Mouse (Mus musculus) left cerebral cortex, adult 9 months (tissue): ENCODE results near the gene Nlrx1.
A peak's percentile ranks its signal among the peaks of the same experiment; 100 is the strongest.

Experiments
- DNase-seq, 2 experiments: peaks; one replicate each; pipeline ENCODE4 v3.0.0; 2022; ENCODE audit warnings: low spot score in 2 of 2

Nlrx1 gene

DNA sequence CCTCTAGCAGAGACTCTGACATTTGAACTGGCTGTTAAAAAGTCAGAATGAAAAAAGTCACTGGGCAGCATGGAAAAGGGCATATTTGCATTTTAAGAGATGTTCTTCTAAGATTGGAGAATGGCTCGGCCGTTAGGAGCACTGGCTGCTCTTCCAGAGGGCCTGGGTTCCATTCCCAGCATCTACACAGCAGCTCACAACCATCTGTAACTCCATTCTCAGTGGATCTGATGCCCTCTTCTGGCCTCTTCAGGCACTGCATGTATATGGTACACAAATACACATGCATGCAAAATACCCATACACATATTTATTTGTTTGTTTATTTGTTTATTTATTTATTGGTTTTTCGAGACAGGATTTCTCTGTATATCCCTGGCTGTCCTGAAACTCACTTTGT, 678 bp upstream of the Nlrx1 start:
- DNase-seq = no peak

DNA sequence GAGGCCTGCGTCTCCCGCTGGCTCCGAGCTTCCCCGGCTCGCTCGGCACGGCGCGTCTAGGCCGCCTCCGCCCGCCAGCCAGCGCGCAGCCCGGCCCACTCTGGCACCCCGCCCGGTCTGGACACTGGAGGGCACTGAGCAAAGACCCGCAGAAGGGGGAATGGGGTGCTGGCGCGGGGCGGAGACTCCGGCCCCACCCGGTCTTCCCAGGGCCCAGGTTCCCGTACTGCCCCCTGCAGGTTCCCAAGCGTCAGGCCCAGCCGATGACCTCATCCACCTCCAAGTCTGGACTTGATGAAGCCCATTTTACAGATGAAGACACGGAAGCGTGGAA, 405 bp downstream of the Nlrx1 start:
- peak; percentile 56 to 78 for DNase-seq

DNA sequence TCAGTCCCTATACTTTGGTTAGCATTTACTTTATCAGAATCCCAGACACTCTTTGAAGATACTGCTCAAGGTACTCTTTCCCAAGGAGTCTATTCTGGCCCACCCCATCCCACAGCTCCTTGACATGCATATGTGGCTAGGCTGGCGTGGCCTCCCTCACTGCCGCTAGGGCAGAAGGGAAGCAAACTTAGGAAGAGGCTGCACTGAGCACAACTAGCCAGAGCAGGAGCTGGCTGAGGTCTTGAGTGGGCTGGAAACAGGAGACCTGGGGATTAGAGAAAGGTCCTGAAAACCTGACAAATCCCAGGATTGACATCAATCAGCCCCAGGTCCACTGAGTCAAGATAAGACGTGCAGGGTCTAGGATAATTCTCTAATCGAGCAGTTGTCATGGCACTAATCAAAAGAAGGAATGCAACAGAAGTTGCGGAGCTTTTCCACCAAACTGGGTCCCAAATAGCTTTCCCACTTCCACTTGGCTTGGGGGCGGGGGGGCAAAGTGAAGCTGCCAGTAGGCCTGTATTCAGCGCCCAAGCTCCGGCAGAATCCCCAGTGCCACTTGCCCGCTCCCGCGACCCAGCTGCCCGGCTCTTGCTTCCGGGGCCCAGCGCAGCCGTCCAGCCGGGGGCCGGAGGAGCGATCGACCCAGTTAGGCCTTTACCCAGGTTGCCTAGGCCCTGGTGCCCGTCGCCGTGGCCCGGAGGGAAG, 926 bp downstream of the Nlrx1 start:
- DNase-seq = no peak

DNA sequence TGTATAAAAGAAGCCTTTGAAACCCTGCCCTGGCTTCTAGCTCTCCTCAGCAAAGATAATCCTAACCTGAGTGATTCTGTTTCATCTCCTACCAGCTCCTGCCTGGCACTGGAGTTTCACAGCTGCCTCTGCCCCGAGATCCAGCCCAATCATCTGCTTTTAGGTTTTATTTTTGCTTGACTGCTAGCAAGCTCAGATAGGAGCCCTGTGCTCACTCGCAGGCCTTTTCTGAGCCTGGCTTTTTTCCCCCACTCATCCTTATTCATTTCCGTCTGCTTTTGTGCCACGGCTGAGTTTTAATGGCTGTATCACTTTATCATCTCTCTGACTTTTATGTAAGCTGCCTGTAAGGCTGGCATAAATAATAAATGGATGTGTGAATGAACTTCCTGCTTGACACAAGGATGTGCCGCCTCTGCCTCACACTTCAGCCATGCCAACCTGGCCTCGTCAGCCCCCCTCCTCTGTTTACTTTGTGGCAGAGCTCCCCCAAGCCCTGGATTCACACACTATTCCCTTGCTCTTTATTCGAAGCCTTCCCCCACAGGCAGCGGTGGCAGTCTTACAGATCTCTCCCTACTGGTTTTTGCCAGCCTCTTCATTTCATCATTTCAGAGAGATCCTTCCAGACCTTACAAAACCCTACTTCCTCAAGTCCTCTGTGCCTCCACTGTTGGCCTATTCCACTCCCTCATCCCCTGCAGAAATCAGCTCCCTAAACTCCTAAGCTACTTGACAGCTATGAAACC, 1.7 kb downstream of the Nlrx1 start:
- peak; percentile 60 to 67 for DNase-seq

DNA sequence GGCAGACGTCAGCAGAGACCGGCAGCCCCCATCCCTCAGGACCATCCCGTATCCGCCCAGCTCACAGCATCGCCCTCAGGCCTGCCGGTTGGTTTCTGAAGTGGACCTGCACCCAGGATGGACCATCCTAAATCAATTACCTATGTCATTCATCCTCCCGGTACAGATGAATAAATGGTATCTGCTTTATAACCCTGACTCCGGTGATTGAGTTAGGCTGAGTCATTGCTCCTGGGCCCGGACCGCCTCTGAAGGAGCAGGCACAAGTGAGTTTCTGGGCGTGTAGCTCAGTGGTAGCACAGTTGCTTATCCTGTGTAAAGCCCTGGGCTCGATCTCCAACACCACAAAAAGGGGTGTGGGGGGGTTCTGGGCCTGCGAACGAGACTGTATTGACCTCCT, 7.0 kb downstream of the Nlrx1 start:
- DNase-seq = no peak

DNA sequence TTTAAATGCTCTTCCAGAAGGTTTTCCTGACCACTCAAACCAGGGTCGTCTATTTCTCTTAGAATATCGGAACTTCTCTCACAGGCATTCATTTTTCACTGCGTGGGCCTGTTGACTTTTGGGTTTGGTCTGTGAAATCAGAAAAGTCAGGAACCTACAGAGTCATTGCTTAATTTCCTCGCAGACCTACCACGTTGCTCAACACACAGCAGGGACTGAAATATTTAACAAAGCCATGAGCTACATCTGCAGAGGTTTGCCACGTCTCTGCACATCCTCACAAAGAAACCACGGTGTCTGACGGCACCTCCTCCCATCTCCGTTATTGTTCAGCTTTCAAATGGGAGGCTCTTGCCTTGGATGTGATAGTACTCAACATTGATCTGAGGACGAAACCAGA, 9.4 kb downstream of the Nlrx1 start:
- no peak for DNase-seq

DNA sequence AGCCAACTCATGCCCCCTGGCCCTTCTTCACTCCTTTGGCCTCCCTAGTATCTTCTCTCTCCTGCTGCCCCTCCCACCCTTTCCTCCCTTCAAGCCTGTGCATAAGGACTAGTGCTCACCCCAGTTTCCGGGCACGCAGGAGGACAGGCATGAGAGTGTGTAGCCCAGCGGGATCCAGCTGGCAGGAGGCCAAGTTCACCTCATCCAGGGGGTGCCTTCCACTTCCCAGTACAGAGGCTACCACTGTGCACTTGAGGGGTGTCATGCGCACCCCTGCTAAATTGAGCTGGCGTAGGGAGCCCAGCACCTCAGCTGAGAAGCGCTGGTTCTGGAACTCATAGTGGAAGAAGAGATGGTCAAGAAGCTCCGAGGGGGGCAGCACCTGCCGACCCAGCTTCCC, 12.2 kb downstream of the Nlrx1 start:
- DNase-seq = no peak

DNA sequence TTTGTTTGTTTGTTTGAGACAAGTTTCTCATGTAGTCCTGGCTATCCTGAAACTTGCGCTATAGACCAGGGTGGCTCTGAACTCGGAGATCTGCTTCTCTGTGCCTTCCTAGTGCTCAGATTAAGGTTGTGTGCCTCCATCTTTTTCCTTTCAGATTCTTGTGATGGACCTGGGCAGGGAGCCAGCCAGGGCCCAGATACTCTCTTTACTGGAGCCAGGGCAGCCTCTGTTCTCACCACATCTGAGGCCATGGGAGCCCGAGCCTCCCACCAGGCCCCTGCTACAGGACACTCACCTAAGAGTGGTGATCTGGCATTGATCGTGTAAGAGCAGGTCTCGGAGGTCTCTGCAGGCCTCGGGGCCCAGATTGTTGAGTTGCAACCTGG, 13.3 kb downstream of the Nlrx1 start:
- DNase-seq = no peak

DNA sequence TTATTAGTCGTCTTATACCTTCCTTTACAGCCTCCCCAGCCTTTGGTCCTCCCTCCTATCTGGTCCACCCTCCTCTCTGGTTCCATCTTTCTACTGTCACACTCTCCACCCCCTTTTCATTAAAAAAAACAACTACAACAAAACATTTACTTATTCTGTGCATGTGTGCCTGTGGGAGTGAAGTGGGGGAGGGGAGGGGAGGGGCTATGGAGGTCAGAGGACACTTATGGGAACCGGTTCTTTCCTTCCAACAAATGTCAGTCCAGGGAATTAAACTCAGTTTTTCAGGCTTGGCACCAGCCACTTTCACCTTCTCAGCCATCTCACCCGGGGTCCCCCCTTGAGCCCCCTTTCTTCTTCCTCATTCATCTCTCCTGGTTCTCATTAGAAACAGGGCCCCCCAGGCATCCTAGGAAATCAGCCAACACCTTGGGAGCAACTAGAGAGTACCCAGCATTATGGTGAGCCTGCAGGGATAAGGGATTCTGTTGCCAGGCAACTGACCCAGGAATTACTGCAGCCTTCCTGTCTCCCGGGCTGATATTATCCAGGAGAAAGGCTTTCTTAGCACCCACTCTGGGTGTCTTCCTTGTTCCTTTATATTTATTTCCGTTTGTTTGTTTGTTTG, 13.8 kb downstream of the Nlrx1 start:
- DNase-seq = no peak

DNA sequence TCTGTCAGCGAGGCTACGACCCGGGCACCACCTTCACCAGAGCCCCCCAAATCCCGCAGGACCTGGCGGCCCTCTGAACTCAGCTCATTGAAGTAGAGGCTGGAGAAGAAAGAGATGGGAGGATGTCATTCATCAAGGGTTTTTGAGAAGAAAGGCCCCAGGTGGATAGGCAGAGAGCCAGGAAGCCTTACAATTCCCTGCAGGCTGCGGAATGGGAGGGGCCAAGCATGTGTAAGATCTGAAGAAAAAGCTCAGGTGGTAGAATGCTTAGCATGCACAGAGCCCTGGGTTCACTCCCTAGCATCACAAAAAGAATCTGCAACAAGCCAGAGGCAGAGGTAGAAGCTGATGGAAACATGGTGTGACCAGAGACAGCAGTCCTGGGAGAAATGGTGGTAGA, 15.0 kb downstream of the Nlrx1 start:
- no peak for DNase-seq

DNA sequence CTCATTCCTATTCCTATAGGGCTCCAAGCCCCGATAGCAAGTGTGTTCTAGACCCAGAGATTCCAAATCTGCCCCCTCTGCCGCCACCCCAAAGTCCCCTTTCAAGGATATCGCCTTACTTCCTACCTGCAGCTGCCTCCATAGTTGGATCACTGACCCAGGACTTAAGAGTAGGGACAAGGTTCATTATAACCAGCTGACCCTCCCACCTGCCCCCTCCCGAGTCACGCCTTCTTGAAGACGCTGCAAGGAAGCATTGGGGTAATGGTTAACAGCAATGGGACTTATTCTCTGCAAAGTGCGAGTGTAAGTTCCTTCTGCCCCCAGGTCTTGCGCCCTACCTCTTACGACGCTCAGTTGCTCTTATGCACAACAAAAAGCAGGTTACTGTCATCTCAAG, 17.1 kb downstream of the Nlrx1 start, which contains the start of gene Pdzd3:
Pdzd3 (minus strand) TSS at position 158 of the 400 bp plus-strand sequence.
- no peak for DNase-seq

DNA sequence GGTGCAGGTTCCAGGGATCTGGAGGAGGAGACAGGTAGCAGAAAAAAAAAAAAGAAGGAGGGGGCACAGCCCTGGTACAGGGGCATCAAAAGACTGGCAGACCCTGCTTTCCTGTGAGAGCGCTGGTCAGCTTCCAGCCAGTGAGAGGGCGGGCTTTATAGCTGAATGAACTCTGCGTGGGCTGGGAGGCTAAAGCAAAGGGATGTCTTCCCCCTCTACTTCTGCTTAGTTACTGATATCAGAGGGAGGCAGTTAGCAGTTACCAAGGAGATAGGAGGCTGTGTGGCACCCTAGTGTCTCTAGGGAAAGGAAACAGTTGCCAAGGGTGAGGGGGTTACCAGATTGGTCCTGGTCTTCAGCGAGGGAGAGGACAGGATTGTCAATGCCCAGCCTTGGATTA, 18.0 kb downstream of the Nlrx1 start:
- DNase-seq = no peak

DNA sequence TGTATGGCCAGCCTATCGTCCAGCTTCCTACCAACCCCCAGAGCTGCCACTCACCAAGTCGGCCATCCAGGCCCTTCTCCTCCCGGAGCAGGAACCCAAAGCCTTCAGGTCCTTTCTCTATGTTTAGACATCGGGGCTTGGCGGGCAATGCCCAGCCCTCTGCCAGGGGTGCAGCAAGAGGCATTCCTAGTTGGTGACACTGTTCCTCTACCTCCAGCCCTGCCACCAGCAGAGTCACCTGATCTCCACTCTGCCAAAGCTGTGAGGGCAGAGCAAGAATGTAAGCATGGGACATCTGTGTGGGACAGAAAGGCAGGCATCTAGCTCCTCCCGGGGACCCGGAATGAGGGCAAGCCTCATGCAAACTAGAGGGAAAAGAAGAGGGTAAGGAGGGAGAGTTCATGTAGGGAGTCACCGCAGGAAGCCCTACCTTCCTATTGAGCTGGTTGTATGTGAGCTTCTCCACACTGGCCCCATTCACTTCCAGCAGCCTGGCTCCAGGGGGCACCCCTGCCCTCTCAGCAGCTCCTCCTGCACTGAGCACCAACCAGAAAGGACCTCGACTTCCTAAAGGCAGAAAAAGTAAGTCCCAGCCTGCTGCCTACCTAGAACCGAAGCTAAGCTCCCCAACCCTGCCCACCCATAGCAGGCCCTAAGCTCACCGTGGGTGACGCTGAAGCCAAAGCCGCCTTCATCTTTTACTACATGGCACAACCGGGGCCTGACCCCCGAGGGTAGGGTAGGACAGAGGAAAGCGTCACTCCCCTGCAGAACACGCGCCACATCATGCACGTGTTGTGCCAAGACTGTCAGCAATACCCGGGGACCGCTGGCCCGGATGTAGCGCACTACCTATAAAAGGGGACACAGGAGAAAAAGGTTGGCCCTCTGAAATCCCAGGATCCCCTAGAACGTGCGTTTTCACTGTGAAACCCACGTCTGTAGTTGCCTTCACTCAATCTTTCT, 18.9 kb downstream of the Nlrx1 start:
- peak in 1 of 2 experiments; percentile 77 for DNase-seq

DNA sequence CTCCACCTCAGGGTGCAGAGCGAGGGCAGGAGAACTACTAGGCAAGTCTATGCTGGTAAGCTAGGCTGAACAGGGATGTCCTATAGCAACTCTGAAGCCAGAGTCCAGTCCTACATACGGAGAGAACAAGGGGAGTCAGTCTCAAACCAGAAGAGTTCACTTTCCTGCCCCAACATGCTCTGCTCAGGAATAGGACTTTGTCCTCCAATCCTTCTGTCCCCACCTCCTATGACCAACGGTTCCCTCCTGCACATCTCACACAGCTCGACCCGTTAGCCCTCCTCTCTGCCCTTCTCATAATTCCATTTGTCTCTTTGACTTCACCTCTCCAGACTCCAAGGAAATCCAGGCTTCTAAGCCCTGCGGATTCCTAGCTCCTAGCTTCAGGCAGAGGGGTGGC, 20.5 kb downstream of the Nlrx1 start:
- no peak for DNase-seq

DNA sequence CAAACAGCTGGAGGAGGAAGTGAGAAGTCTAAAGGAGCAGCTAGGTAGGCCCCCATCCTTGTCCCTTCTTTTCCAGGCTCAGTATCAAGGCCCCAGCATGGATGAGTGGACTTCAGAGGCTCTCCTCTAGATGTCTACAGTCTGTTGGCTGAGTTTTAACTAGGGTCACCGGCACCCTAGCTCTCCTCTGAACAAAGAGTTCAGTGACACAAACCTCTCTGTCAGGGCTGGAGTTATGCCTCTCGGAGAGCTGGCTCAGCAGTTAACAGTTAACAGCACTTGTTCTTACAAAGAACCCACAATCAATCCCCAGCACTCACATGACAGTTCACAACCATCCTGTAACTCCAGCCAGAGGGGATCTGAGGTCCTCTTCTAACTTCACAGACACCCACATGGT, 24.8 kb downstream of the Nlrx1 start:
- DNase-seq = no peak

DNA sequence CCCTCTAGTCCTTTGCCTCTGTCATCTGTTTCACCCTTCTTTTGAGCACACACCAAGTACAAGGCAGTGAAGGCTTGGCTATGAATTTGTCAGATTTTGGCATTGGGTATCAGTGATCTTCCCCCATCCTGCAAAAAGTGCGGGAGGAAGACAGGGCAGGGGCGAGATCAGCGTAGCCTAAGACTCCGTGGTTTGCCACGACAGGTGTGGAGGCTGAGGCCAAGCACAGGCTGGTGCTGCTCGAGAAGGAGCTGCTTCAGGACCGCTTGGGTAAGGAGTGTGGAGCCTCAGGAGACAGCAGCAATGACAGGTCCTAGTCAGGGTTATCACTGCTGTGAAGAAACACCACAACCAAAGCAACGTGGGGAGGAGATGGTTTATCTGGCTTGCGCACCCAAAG, 27.0 kb downstream of the Nlrx1 start:
- no peak for DNase-seq

DNA sequence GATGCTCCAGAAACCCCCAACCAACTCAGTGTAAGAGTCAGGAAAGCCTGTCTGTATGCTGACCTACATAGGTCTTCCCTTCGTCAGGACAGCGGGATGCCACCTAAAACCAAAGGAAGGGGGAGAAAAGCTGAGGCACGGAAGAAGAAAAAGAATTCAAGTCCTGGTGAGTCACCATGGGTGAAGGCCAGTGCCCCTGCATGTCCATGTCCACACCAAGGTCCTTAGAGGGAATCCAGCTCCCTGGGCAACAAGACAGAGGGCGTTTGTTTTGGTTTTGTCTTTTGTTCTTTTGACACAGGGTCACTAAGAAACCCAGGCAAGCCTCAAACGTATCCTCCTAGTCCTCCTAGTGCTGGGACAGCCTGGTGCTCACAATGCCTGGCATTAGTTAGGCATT, 27.5 kb downstream of the Nlrx1 start:
- DNase-seq = no peak

DNA sequence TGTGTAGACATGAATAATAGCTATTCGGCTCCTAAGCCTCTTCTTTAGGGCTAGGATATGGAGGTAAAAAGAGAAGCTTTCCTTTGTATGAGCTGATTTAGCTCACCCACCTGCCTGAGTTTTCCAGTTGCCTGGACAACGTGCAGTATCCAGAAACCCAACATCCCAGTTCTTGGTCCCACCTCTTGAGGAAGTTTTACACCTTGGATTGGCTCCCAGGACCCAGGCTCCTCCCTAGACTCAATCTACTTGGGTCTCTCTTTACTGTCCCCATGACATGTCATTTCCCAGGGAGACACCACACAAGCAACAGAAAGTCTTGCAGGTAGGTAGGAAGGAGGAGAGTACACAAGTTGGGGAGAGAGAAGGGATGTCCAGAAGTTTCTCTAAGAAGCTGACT, 28.0 kb downstream of the Nlrx1 start, which contains the start of gene Ccdc153:
Ccdc153 (plus strand) TSS at position 278 of the 400 bp plus-strand sequence.
- no peak for DNase-seq

DNA sequence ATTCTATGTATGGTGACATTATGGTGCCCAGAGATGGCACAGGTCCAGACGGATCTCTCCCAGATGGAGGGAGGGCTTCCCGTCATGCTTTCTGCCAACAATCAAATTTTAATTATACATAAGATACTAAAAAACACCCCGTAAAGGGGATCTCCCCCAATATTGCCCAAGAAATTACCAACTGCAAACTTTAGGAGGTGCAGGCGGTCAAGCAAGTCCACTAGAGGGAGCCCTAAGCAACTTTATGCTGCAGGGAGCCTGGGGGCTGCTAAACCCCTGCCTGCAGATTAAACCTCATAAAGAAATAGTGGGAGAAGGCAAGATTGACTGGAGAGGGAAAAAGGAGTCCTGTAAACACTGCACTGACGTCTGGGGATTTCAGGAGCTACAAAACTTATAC, 29.0 kb downstream of the Nlrx1 start:
- DNase-seq = peak in 1 of 2 experiments; percentile 39

DNA sequence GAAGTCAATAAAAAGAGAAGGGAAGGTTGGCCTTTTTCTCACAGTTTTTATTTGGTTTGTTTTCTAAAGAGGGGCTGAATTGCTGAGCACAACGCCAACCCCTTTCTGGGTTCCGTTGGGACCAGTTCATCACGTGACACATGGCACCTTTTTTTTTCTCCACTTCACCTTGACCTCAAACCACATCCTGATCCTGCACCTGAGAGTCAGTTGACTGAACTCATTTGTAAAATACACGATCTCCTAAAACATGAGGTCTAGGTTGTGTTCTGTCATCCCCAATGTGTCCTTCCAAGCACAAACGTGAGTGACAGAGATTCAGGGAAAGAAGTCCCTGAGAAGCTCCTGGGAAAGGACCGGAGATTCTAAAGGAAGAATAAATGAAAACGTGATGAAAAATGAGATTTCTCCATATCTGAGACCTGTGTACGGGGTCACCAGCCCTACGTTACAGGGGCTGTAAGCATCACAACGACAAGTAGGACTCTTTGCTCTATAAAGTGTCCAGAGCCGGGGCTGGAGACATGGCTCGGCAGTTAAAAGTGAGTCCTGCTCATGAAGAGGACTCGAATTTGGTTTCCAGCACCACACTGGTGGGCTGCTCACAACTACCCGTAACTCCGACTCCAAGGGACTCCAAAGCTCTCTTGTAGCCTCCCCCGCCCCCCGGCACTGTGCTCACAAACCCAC, 29.8 kb downstream of the Nlrx1 start:
- DNase-seq = no peak

DNA sequence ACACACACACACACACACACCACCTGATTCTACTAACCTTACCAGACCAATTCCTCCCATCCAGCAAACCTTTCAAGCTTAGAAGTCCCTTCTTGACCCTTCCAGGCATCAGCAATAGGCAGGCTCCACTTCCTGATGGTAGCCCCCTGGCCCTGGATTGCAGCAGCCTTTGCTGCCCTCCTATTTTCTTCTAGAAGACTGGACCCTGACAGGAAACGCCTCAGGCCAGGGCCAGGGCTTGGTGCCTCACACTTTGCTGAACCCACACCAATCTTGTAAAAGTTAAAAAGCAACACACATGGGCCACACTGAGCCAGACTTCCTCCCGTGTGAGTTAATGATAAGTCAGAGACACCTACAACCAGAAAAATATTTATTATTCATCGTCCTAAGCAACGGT, 31.3 kb downstream of the Nlrx1 start:
- DNase-seq = no peak
